ENCODE assay signal across 16 mouse cellular contexts in genomic region chr13:111946811-111947210, GRCm38 (mm10).
DNase-seq lines count a peak whose midpoint lies in the region; ATAC-seq lines count a peak whose summit lies in the region.
"Had no signal": no experiment of that assay in that cellular context is flagged by ENCODE, and none has a peak within 500 bp of the region (broad histone marks: within the 10 kb centered on the region; RNA-seq: fewer than 3 reads in every experiment).

No protein-coding gene starts in this region.

- no peak overlapping the region for H3K27ac ChIP-seq in heart, embryonic 10.5 days
- no peak overlapping the region for H3K27ac ChIP-seq in hindbrain, embryonic 10.5 days
- H3K27ac ChIP-seq: embryonic facial prominence, embryonic 13.5 days; layer of hippocampus, adult 2 months; liver, embryonic 15.5 days; midbrain, embryonic 12.5 days; neural tube, embryonic 13.5 days had no signal

- H3K9me3 ChIP-seq in heart, embryonic 10.5 days, result no peaks in the 10 kb centered on the region
- no peaks in the 10 kb centered on the region for H3K9me3 ChIP-seq in hindbrain, embryonic 10.5 days
- H3K9me3 ChIP-seq: embryonic facial prominence, embryonic 13.5 days; liver, embryonic 15.5 days; midbrain, embryonic 12.5 days had no signal

- H3K4me1 ChIP-seq in heart, embryonic 10.5 days, result peaks cover 7% of the 10 kb centered on the region
- peaks cover 11% of the 10 kb centered on the region for H3K4me1 ChIP-seq in hindbrain, embryonic 10.5 days (replicated peaks)

- no peaks in the 10 kb centered on the region for H3K36me3 ChIP-seq in heart, embryonic 10.5 days
- H3K36me3 ChIP-seq in hindbrain, embryonic 10.5 days, result no peaks in the 10 kb centered on the region
- H3K36me3 ChIP-seq: embryonic facial prominence, embryonic 13.5 days; liver, embryonic 15.5 days; midbrain, embryonic 12.5 days; neural tube, embryonic 13.5 days had no signal

- intact Hi-C loops in heart, postnatal 14 days (cut with DNase I), result no loop called here

- ATAC-seq in erythroid progenitor cell, adult 5-6 weeks (replicated peaks; ENCODE audit: low FRiP score, poor library complexity, severe bottlenecking), result no peak
- ATAC-seq: forebrain, embryonic 16.5 days; hindbrain, embryonic 16.5 days; intestine, embryonic 16.5 days; lung, postnatal 0 days had no signal

- WGBS in heart, embryonic 10.5 days, result 90% methylated on average over 8 of the region's 8 CpGs
- 92% methylated on average over 8 of the region's 8 CpGs for WGBS in hindbrain, embryonic 10.5 days

- no peak overlapping the region for H3K4me3 ChIP-seq in heart, embryonic 10.5 days
- no peak overlapping the region for H3K4me3 ChIP-seq in hindbrain, embryonic 10.5 days
- H3K4me3 ChIP-seq: embryonic facial prominence, embryonic 13.5 days; layer of hippocampus, adult 2 months; liver, embryonic 15.5 days; midbrain, embryonic 12.5 days; neural tube, embryonic 13.5 days had no signal

- H3K27me3 ChIP-seq in heart, embryonic 10.5 days (ENCODE audit: insufficient read depth, poor library complexity, severe bottlenecking), result no peaks in the 10 kb centered on the region
- no peaks in the 10 kb centered on the region for H3K27me3 ChIP-seq in hindbrain, embryonic 10.5 days (ENCODE audit: insufficient read depth, poor library complexity, severe bottlenecking)
- H3K27me3 ChIP-seq: embryonic facial prominence, embryonic 13.5 days; midbrain, embryonic 12.5 days; neural tube, embryonic 13.5 days had no signal

- DNase-seq in heart, adult 18-20 months, result peak; percentile 57 to 83
- DNase-seq in heart, embryonic 10.5 days (ENCODE audit: low spot score), result no peak
- peak; percentile 16 for DNase-seq in MN1 (ENCODE audit: low spot score)
- DNase-seq in adrenal gland, postnatal 10 days, result peak; percentile 77
- DNase-seq in heart, postnatal 14 days, result peak; percentile 44 to 46
- no peak for DNase-seq in hindbrain, embryonic 10.5 days (ENCODE audit: low spot score)

Comparison
In these comparisons a context has a peak if more than half of its experiments do, and no peak if none do; other contexts are left out.
1. DNase-seq: peak in heart, adult 18-20 months (2 of 2), MN1 (single experiment), adrenal gland, postnatal 10 days (single experiment) and heart, postnatal 14 days (2 of 2); none in heart, embryonic 10.5 days (single experiment) and hindbrain, embryonic 10.5 days (single experiment).